Mouse (Mus musculus) Patski (cell line): ENCODE results near the gene Naalad2. TPM values are rescaled to one million over a fixed set of nuclear protein-coding genes. Genes with fewer than 3 reads are reported as not detected.
A peak's percentile ranks its signal among the peaks of the same experiment; 100 is the strongest.
"Not testable (repeated sequence)": the region's sequence is repeated elsewhere in the genome, so short reads cannot be mapped to it uniquely, and the experiment has no call there.

Experiments
- ATAC-seq: fragments of 100-300 bp; one replicate; pipeline ENCODE4 v1.8.0; 2021
- CTCF ChIA-PET: fragments of 350-600 bp; sonication (Branson Sonifier 250); formaldehyde crosslinking; loops from one replicate; lab custom pipeline; 2022; ENCODE audit warnings: inconsistent platforms; lab: Charles Lee
- POLR2A ChIA-PET: fragments of 350-600 bp; sonication (Branson Sonifier 250); formaldehyde crosslinking; loops from one replicate; lab custom pipeline; 2022; ENCODE audit warnings: antibody characterized with exemption, inconsistent platforms; lab: Charles Lee
- DNase-seq: peaks from one replicate; pipeline ENCODE4 v3.0.0-alpha.2; 2011; ENCODE audit warnings: low read depth, low spot score
- H3K27me3 ChIP-seq: fragments of 371-371 bp; one replicate; pipeline ENCODE4 v1.5.1; 2021
- CTCF ChIP-seq: fragments of 100-300 bp; IDR thresholded peaks from one replicate; pipeline ENCODE4 v1.5.1; 2021
- in situ Hi-C: fragments of 300-500 bp; cut with MboI; formaldehyde crosslinking; loops from 3 replicates; pipeline ENCODE4 v1.11.1; 2018; ENCODE audit warnings: low pct_unique_long_range_greater_than_20kb, mixed read lengths
- polyA plus RNA-seq: library from polyadenylated mRNA; unstranded; gene quantifications from one replicate; pipeline ENCODE4 v1.2.3, GENCODE M21; 2021

The Naalad2 gene
- polyA plus RNA-seq: 0.26 TPM

- DNase-seq, ATAC-seq, POLR2A ChIA-PET, in situ Hi-C loops, CTCF ChIA-PET: not testable (repeated sequence)
- H3K27me3 ChIP-seq: peaks cover 12% of the 10 kb centered on the region
Observed at GRCm38 (mm10) chr9:18402895-18403294, at the start of gene Naalad2. Naalad2 (minus strand) TSS chr9:18402995.

- peak; percentile 25 for DNase-seq
- ChIA-PET POLR2A (no interaction called here), CTCF (no interaction called here)
- peak; percentile 65 for ATAC-seq
- in situ Hi-C loops: no loop called here
- no peaks in the 10 kb centered on the region for H3K27me3 ChIP-seq
- TF ChIP-seq CTCF: no peak
Observed at GRCm38 (mm10) chr9:18431687-18432086, 28.9 kb upstream of the Naalad2 start.

GRCm38 (mm10) chr9:18430354-18430753, 27.6 kb upstream of the Naalad2 start, which contains the start of gene Mbd3l2:
Mbd3l2 (plus strand) TSS chr9:18430654.
- in situ Hi-C loops: no loop called here
- H3K27me3 ChIP-seq: no peaks in the 10 kb centered on the region
- CTCF ChIA-PET: no interaction called here
- DNase-seq: no peak
- no peak for TF ChIP-seq CTCF
- ATAC-seq: no peak
- POLR2A ChIA-PET: no interaction called here

GRCm38 (mm10) chr9:18412371-18412770, 9.6 kb upstream of the Naalad2 start:
- DNase-seq, in situ Hi-C loops, CTCF ChIA-PET, ATAC-seq, POLR2A ChIA-PET, H3K27me3 ChIP-seq: not testable (repeated sequence)

GRCm38 (mm10) chr9:18404118-18404517, 1.3 kb upstream of the Naalad2 start, which contains the start of gene Ubtfl1:
Ubtfl1 (plus strand) TSS chr9:18404418.
- no peak for DNase-seq
- H3K27me3 ChIP-seq: peaks cover 14% of the 10 kb centered on the region
- ChIA-PET CTCF (no interaction called here), POLR2A (no interaction called here)
- no peak for TF ChIP-seq CTCF
- in situ Hi-C loops: no loop called here
- ATAC-seq: no peak

GRCm38 (mm10) chr9:18399629-18400028, 3.2 kb downstream of the Naalad2 start:
- DNase-seq (no peak), ATAC-seq (no peak)
- ChIA-PET POLR2A (no interaction called here), CTCF (no interaction called here)
- no peak for TF ChIP-seq CTCF
- in situ Hi-C loops: no loop called here
- peaks cover 17% of the 10 kb centered on the region for H3K27me3 ChIP-seq

- no peak for DNase-seq
- ChIA-PET POLR2A (no interaction called here), CTCF (no interaction called here)
- TF ChIP-seq CTCF: no peak
- ATAC-seq: no peak
- in situ Hi-C loops: no loop called here
- peaks cover 5% of the 10 kb centered on the region for H3K27me3 ChIP-seq
Observed at GRCm38 (mm10) chr9:18385782-18386181, 17.0 kb downstream of the Naalad2 start.

- in situ Hi-C loops, CTCF ChIA-PET, H3K27me3 ChIP-seq, DNase-seq, POLR2A ChIA-PET, ATAC-seq: not testable (repeated sequence)
Observed at GRCm38 (mm10) chr9:18373026-18373425, 29.8 kb downstream of the Naalad2 start.

- ChIA-PET POLR2A (no interaction called here), CTCF (no interaction called here)
- in situ Hi-C loops: loop anchor here (10.0 kb wide), 1 partner anchor 155 kb away; the partner anchor contains the start of genes Mbd3l1 and Zfp558
- no peak for TF ChIP-seq CTCF
- no peaks in the 10 kb centered on the region for H3K27me3 ChIP-seq
- ATAC-seq (no peak), DNase-seq (no peak)
Observed at GRCm38 (mm10) chr9:18319990-18320389, 82.8 kb downstream of the Naalad2 start.

- no peak for TF ChIP-seq CTCF
- ATAC-seq: no peak
- no peaks in the 10 kb centered on the region for H3K27me3 ChIP-seq
- ChIA-PET POLR2A (no interaction called here), CTCF (no interaction called here)
- DNase-seq: no peak
- in situ Hi-C loops: no loop called here
Observed at GRCm38 (mm10) chr9:18298301-18298700, 104.5 kb downstream of the Naalad2 start.

GRCm38 (mm10) chr9:18293026-18293781, 109.6 kb downstream of the Naalad2 start:
- CTCF ChIA-PET: interaction anchor here (1.3 kb wide), 1 partner anchor 31 kb away, joined by 3 read pairs; no protein-coding TSS in a partner anchor
- H3K27me3 ChIP-seq: peaks cover 4% of the 10 kb centered on the region
- no peak for TF ChIP-seq CTCF
- ATAC-seq (no peak), DNase-seq (no peak)
- POLR2A ChIA-PET: no interaction called here
- in situ Hi-C loops: no loop called here
